Mouse (Mus musculus): ENCODE results near the gene Ptprn. TPM values are rescaled to one million over a fixed set of nuclear protein-coding genes. Genes with fewer than 3 reads are reported as not detected.

The Ptprn gene
- 58.2 and 68.7 TPM in 2 replicates for total RNA-seq (2014; rRNA removed)
- polyA plus RNA-seq (2015; fragmentation: Nextera tagmentation; extraction: Ambion mirVana), result 21.5 and 31.5 TPM in 2 replicates

DNA sequence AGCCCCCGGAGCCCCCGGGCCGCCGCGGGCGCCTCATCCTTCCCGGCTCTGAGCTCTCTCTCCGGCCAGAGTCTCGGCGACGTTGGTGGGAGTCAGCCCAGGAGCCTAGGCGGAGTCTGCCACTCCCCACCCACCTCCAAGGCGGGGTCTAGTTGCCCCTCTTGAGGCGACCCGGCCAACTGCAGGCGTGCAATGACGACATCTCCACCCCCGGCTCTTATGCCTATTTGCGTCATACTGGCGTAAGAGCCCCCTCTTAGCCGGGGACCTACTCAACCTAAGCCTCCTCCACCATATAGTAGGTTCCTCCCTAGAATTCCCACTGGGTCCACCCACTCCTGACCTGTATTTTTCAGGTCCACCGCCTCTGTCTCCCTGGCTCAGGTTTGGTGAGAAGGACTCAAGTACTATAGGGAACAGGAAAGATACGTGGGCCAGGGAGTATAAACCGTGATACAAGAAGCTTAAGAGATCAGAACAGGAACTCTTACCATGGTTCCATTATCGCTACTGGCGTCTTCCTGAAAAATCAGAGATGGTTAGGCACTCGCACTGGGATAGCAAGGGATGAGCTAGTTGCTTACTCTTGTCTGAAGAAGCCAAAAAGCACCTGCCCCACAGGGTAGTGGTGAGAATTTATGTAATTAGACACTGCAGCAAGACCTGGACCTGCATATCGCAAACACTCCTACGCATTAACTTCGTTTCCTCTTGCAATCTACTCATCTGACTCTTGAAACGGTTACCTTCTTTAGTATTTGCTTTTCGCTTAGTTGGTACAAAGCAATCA, at the start of gene Ptprn:
Gene Ptprn (minus strand): TSS at position 412 of the 790 bp plus-strand sequence.
- Histone ChIP-seq H3K4me2 (ENCODE audit: low read depth) (peak within 1 kb of the TSS; percentile 69), H3K27me3 (ENCODE audit: insufficient read depth, low read length) (peaks cover 23% of the 10 kb centered on the region), H3K27ac (ENCODE audit: low read depth, low read length) (peak within 1 kb of the TSS; percentile 29; the same call in 1 of the 2 replicates), H3K9me3 (ENCODE audit: low read length) (no peaks in the 10 kb centered on the region), H3K9ac (peak within 1 kb of the TSS; percentile 51), H3K36me3 (ENCODE audit: insufficient read depth) (no peaks in the 10 kb centered on the region), H3K4me3 (ENCODE audit: low read depth, low read length) (peak within 1 kb of the TSS; percentile 55), H3K4me1 (ENCODE audit: insufficient read depth) (no peaks in the 10 kb centered on the region)
- peak; percentile 43; the same call in 1 of the 2 replicates for TF ChIP-seq CTCF (IDR thresholded peaks at IDR 0.05; ENCODE audit: low read depth)
- peak; percentile 72 for DNase-seq
- 10% methylated on average over 32 of the region's 32 CpGs for WGBS
- ATAC-seq, result peak; percentile 84

DNA sequence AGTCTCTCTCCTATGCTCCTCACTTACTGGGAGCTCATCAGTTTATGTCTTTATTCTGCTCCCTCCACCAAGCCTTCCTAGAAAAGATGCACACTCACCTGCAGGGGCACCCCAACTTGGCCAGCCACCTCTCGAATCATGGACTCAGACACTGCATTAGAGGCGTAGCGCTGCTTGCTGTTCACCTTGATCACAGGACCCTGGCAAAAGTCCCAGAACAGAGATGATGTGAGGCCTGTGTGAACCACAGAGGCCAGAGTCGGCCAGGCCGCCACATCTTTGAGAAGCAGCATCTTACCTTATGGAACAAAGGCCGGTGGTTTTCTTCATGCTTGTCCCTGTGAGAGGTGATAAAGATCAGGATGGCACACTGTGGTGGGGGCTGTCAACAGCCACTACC, 47.4 kb upstream of the Ptprn start:
- H3K27ac ChIP-seq (ENCODE audit: low read depth, low read length), result no peak overlapping the region
- no peaks in the 10 kb centered on the region for H3K27me3 ChIP-seq (ENCODE audit: insufficient read depth, low read length)
- H3K9me3 ChIP-seq (ENCODE audit: low read length), result no peaks in the 10 kb centered on the region
- H3K36me3 ChIP-seq (ENCODE audit: insufficient read depth), result peaks cover 77% of the 10 kb centered on the region
- H3K9ac ChIP-seq, result no peak overlapping the region
- no peak overlapping the region for H3K4me2 ChIP-seq (ENCODE audit: low read depth)
- ATAC-seq (no peak), DNase-seq (no peak)
- H3K4me3 ChIP-seq (ENCODE audit: low read depth, low read length), result no peak overlapping the region
- peaks cover 6% of the 10 kb centered on the region; the same call in 1 of the 2 replicates for H3K4me1 ChIP-seq (ENCODE audit: insufficient read depth)
- 94% methylated on average over 6 of the region's 6 CpGs for WGBS
- no peak for TF ChIP-seq CTCF (IDR thresholded peaks at IDR 0.05; ENCODE audit: low read depth)

DNA sequence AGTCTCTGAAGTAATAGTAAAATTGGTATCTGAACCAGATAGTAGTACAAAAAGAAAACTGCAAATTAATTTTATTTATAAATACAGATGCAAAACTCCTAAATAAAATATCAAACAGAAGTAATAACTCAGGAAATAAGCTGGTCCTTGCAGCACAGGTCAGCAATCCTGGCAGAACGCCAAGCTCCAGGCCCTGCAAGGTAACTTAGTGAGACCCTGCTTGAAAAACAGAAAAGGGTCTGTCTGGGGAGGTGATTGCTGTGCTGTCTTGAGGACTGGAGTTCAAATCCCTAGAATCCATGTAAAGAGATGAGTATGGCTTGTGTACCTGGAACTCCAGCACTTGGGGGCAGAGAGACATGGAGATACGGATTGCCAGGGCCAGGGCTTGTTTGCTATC, 40.4 kb upstream of the Ptprn start:
- H3K4me2 ChIP-seq (ENCODE audit: low read depth), result no peak overlapping the region
- no peak overlapping the region for H3K9ac ChIP-seq
- H3K4me1 ChIP-seq (ENCODE audit: insufficient read depth), result no peaks in the 10 kb centered on the region
- H3K27ac ChIP-seq (ENCODE audit: low read depth, low read length), result no peak overlapping the region
- H3K36me3 ChIP-seq (ENCODE audit: insufficient read depth), result peaks cover 27% of the 10 kb centered on the region
- no peak for DNase-seq
- no peak for TF ChIP-seq CTCF (IDR thresholded peaks at IDR 0.05; ENCODE audit: low read depth)
- H3K9me3 ChIP-seq (ENCODE audit: low read length), result no peaks in the 10 kb centered on the region
- no peaks in the 10 kb centered on the region for H3K27me3 ChIP-seq (ENCODE audit: insufficient read depth, low read length)
- WGBS, result 76% methylated on average over 2 of the region's 2 CpGs
- ATAC-seq, result no peak
- H3K4me3 ChIP-seq (ENCODE audit: low read depth, low read length), result no peak overlapping the region

DNA sequence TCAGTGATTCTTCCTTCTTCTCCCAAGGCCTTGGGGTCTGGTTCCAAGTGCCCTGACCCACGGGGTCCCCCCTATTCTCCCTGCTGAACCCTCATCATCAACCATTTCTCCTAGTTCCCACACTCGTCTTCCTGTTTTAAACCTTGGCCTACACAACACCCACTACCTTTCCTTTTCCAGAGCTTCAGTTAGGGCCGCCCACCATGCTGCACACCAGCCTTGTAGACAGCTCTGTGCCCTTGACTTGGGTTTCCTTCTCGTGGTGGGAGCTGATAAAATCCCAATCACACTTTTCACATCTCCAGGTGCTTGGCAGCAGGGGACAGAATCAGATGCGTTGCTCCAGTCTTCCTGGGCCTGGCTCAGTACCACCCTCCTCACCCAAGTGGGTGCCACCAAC, 30.0 kb upstream of the Ptprn start:
- DNase-seq (no peak), ATAC-seq (no peak)
- Histone ChIP-seq H3K9me3 (ENCODE audit: low read length) (no peaks in the 10 kb centered on the region), H3K27ac (ENCODE audit: low read depth, low read length) (no peak overlapping the region), H3K4me3 (ENCODE audit: low read depth, low read length) (no peak overlapping the region), H3K4me1 (ENCODE audit: insufficient read depth) (peaks cover 9% of the 10 kb centered on the region), H3K27me3 (ENCODE audit: insufficient read depth, low read length) (no peaks in the 10 kb centered on the region), H3K4me2 (ENCODE audit: low read depth) (no peak overlapping the region), H3K36me3 (ENCODE audit: insufficient read depth) (no peaks in the 10 kb centered on the region), H3K9ac (no peak overlapping the region)
- 82% methylated on average over 5 of the region's 5 CpGs for WGBS
- no peak for TF ChIP-seq CTCF (IDR thresholded peaks at IDR 0.05; ENCODE audit: low read depth)

DNA sequence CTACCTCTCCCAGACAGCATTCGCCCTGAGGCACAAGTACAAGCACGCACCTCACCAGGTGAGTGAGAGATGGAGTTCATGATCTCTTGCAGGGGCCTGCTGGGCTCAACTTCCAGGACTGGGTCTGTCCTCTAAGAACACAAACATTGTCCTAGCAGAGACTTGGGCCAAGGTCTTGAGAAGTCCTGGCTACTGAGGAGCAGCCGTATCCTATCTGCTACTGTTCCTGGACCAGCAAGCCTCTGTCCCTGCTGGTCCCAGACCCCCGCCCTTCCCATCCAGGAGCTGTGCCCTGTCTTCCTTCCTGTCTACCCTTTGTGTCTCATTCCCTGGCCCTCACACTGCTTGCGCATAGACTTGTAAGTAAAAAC, 29.0 kb upstream of the Ptprn start:
- Histone ChIP-seq H3K4me1 (ENCODE audit: insufficient read depth) (peaks cover 12% of the 10 kb centered on the region), H3K27ac (ENCODE audit: low read depth, low read length) (no peak overlapping the region), H3K4me2 (ENCODE audit: low read depth) (no peak overlapping the region), H3K9me3 (ENCODE audit: low read length) (no peaks in the 10 kb centered on the region), H3K36me3 (ENCODE audit: insufficient read depth) (no peaks in the 10 kb centered on the region), H3K9ac (no peak overlapping the region), H3K27me3 (ENCODE audit: insufficient read depth, low read length) (no peaks in the 10 kb centered on the region), H3K4me3 (ENCODE audit: low read depth, low read length) (no peak overlapping the region)
- ATAC-seq, result no peak
- 92% methylated on average over 5 of the region's 5 CpGs for WGBS
- no peak for TF ChIP-seq CTCF (IDR thresholded peaks at IDR 0.05; ENCODE audit: low read depth)
- DNase-seq, result no peak

DNA sequence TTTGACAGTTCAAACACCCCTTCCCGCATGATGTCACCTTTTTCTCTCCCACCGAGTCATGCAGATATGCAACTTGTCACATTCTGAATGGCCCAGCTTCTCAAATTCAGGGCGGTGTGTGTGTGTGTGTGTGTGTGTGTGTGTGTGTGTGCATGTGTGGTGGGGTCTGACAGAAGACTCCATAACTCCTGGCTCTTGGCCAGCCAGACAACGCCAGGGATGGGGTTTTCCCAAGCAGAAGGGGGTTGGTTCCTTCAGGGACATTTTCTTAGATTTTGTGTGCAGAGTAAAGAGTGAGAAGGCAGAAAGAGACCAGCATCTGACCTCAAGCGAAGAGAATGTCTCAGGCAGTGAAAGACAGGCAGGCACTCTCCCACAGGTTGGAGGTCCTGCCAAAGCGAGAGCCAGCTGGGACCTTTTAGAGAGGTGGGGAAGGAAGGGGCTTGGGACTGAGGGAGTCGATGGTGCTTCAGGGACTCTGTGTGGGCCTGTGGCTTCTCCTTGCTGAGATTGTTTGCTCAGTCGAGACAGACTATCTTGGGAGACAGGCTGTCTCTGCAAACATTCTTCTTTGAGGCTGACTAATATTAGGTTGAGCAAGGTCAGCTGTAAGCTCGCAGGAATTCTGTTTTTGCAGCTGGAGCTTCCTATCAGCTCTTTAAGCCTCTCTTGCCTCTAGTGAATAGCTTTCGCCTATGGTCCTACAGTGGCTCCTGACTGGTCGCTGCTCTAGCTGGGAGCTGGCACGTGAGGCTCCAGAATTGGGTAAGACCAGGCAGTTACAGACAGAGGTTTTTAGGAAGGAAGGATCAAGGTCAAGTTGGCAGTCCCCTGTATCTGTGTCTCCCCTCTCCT, 28.4 kb upstream of the Ptprn start:
- no peak for ATAC-seq
- H3K27me3 ChIP-seq (ENCODE audit: insufficient read depth, low read length), result no peaks in the 10 kb centered on the region
- H3K4me1 ChIP-seq (ENCODE audit: insufficient read depth), result peaks cover 12% of the 10 kb centered on the region
- H3K4me3 ChIP-seq (ENCODE audit: low read depth, low read length), result no peak overlapping the region
- no peak for TF ChIP-seq CTCF (IDR thresholded peaks at IDR 0.05; ENCODE audit: low read depth)
- no peak overlapping the region for H3K27ac ChIP-seq (ENCODE audit: low read depth, low read length)
- no peak overlapping the region for H3K9ac ChIP-seq
- no peaks in the 10 kb centered on the region for H3K9me3 ChIP-seq (ENCODE audit: low read length)
- DNase-seq, result no peak
- 53% methylated on average over 12 of the region's 12 CpGs for WGBS
- no peak overlapping the region for H3K4me2 ChIP-seq (ENCODE audit: low read depth)
- H3K36me3 ChIP-seq (ENCODE audit: insufficient read depth), result no peaks in the 10 kb centered on the region

DNA sequence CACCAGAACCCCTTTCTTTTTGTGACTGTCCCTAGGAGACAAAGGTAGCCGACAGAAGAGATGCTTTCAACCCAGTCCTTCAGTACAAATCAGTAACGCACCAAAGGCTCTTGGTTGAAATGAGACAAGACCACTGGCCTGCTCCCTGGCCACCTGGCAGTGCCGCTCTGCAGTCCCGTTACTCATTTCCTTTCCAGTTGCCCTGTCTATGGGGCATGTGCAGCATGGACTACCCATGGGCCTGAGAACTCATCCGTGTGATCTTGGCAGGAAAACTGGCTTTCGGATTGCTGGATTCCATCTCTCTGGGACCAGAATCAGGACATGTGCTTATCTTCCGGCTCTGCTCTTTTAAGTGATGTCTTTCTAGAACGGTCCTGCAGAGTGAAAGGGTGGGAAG, 27.0 kb upstream of the Ptprn start:
- Histone ChIP-seq H3K4me3 (ENCODE audit: low read depth, low read length) (no peak overlapping the region), H3K27ac (ENCODE audit: low read depth, low read length) (no peak overlapping the region), H3K9ac (no peak overlapping the region), H3K27me3 (ENCODE audit: insufficient read depth, low read length) (no peaks in the 10 kb centered on the region), H3K4me1 (ENCODE audit: insufficient read depth) (peaks cover 12% of the 10 kb centered on the region), H3K4me2 (ENCODE audit: low read depth) (no peak overlapping the region), H3K36me3 (ENCODE audit: insufficient read depth) (no peaks in the 10 kb centered on the region), H3K9me3 (ENCODE audit: low read length) (no peaks in the 10 kb centered on the region)
- TF ChIP-seq CTCF (IDR thresholded peaks at IDR 0.05; ENCODE audit: low read depth), result no peak
- WGBS, result 82% methylated on average over 8 of the region's 8 CpGs
- no peak for ATAC-seq
- no peak for DNase-seq
